10 mouse cellular contexts compared by ENCODE assay signal in the genomic region with DNA sequence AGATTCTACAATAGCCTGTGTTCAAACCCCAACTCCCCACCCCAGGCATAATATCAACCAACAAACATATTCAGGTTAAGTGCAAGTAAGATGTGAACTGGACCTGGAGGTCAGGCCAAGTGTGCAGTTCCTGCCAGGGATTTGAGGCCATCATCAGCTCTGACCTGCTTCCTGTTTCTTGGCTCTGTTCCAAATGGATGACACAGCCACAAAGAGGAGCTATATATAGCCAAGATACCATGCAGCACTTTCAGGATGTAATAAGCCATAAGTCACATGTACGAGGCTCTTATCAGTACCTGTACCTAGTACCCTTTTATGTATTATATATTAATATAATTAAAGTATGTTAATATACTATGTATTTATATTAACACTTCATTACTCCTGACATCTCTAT. TPM values are rescaled to one million over a fixed set of nuclear protein-coding genes. Genes with fewer than 3 reads are reported as not detected.
DNase-seq lines count a peak whose midpoint lies in the region; ATAC-seq and TF ChIP-seq lines count a peak whose summit lies in the region.
"Had no signal": no experiment of that assay in that cellular context is flagged by ENCODE, and none has a peak within 500 bp of the region (broad histone marks: within the 10 kb centered on the region; RNA-seq: fewer than 3 reads in every experiment).

No protein-coding gene starts in this region.

- peak; percentile 84 for DNase-seq in heart, embryonic 10.5 days (ENCODE audit: low spot score)
- DNase-seq in heart, postnatal 36 days, result no peak
- no peak for DNase-seq in stomach, postnatal 0 days (ENCODE audit: low spot score)
- no peak for DNase-seq in thymus, postnatal 0 days (ENCODE audit: low spot score)
- no peak for DNase-seq in ovary, adult 18-20 months (ENCODE audit: low spot score)
- DNase-seq: spleen, adult 18-20 months had no signal

- H3K27ac ChIP-seq in heart, embryonic 10.5 days, result no peak overlapping the region
- no peak overlapping the region for H3K27ac ChIP-seq in stomach, embryonic 15.5 days
- H3K27ac ChIP-seq in stomach, postnatal 0 days (replicated peaks), result no peak overlapping the region
- H3K27ac ChIP-seq in heart, embryonic 16.5 days (ENCODE audit: low read length), result no peak overlapping the region
- H3K27ac ChIP-seq: lung, embryonic 15.5 days had no signal

- no peaks in the 10 kb centered on the region for H3K9me3 ChIP-seq in heart, embryonic 10.5 days
- no peaks in the 10 kb centered on the region for H3K9me3 ChIP-seq in stomach, embryonic 15.5 days
- no peaks in the 10 kb centered on the region for H3K9me3 ChIP-seq in stomach, postnatal 0 days (ENCODE audit: control insufficient read depth, low read length)
- H3K9me3 ChIP-seq in heart, embryonic 16.5 days (replicated peaks; ENCODE audit: control insufficient read depth, low read length), result peaks cover 6% of the 10 kb centered on the region
- H3K9me3 ChIP-seq: G1E; lung, embryonic 15.5 days had no signal

- H3K27me3 ChIP-seq in heart, embryonic 10.5 days (ENCODE audit: insufficient read depth, poor library complexity, severe bottlenecking), result no peaks in the 10 kb centered on the region
- H3K27me3 ChIP-seq in stomach, embryonic 15.5 days (replicated peaks), result no peaks in the 10 kb centered on the region
- H3K27me3 ChIP-seq in stomach, postnatal 0 days (ENCODE audit: control insufficient read depth, insufficient read depth, low read length), result no peaks in the 10 kb centered on the region
- no peaks in the 10 kb centered on the region for H3K27me3 ChIP-seq in heart, embryonic 16.5 days (ENCODE audit: control insufficient read depth, insufficient read depth, low read length)
- H3K27me3 ChIP-seq: lung, embryonic 15.5 days had no signal

- no peak overlapping the region for H3K4me3 ChIP-seq in heart, embryonic 10.5 days
- no peak overlapping the region for H3K4me3 ChIP-seq in stomach, embryonic 15.5 days (replicated peaks)
- no peak overlapping the region for H3K4me3 ChIP-seq in stomach, postnatal 0 days (ENCODE audit: low read depth, low read length)
- no peak overlapping the region for H3K4me3 ChIP-seq in heart, embryonic 16.5 days (ENCODE audit: low read length)
- H3K4me3 ChIP-seq: lung, embryonic 15.5 days had no signal

- no peak for TF ChIP-seq EP300 in stomach, postnatal 0 days (optimal IDR thresholded peaks at IDR 0.05)

- WGBS in heart, embryonic 10.5 days, result 18% methylated on average over 1 of the region's 1 CpGs
- WGBS in stomach, embryonic 15.5 days, result 49% methylated on average over 1 of the region's 1 CpGs
- WGBS in stomach, postnatal 0 days, result 42% methylated on average over 1 of the region's 1 CpGs
- WGBS in heart, embryonic 16.5 days, result 5% methylated on average over 1 of the region's 1 CpGs

- TF ChIP-seq CTCF in stomach, postnatal 0 days (IDR thresholded peaks at IDR 0.05; ENCODE audit: low read depth), result no peak

- H3K9ac ChIP-seq in stomach, embryonic 15.5 days, result no peak overlapping the region
- no peak overlapping the region for H3K9ac ChIP-seq in stomach, postnatal 0 days (ENCODE audit: low read length)
- H3K9ac ChIP-seq in heart, embryonic 16.5 days (ENCODE audit: low read length), result no peak overlapping the region
- H3K9ac ChIP-seq: lung, embryonic 15.5 days had no signal

- peaks cover 18% of the 10 kb centered on the region for H3K36me3 ChIP-seq in heart, embryonic 10.5 days
- no peaks in the 10 kb centered on the region for H3K36me3 ChIP-seq in stomach, embryonic 15.5 days
- H3K36me3 ChIP-seq in stomach, postnatal 0 days (ENCODE audit: control insufficient read depth, insufficient read depth, low read length), result no peaks in the 10 kb centered on the region; the same call in 1 of the 2 replicates
- H3K36me3 ChIP-seq in heart, embryonic 16.5 days (ENCODE audit: control insufficient read depth, insufficient read depth), result peaks cover 4% of the 10 kb centered on the region; the same call in 1 of the 2 replicates
- H3K36me3 ChIP-seq: G1E; lung, embryonic 15.5 days had no signal

- intact Hi-C loops in heart, postnatal 36 days (cut with DNase I), result no loop called here

- ATAC-seq in stomach, embryonic 15.5 days (ENCODE audit: insufficient read depth, low FRiP score, low read depth), result peak; percentile 20; the same call in 1 of the 2 replicates
- no peak; the same call in 1 of the 2 replicates for ATAC-seq in stomach, postnatal 0 days (ENCODE audit: low FRiP score, low TSS enrichment)
- peak; percentile 78; the same call in 1 of the 2 replicates for ATAC-seq in heart, embryonic 16.5 days (replicated peaks; ENCODE audit: extremely low read depth, insufficient read depth, low FRiP score)

- H3K4me2 ChIP-seq in stomach, embryonic 15.5 days, result no peak overlapping the region
- no peak overlapping the region for H3K4me2 ChIP-seq in stomach, postnatal 0 days (replicated peaks; ENCODE audit: low read depth)
- H3K4me2 ChIP-seq in heart, embryonic 16.5 days (ENCODE audit: low read depth, low read length), result no peak overlapping the region
- H3K4me2 ChIP-seq: lung, embryonic 15.5 days had no signal

- H3K4me1 ChIP-seq in heart, embryonic 10.5 days, result peaks cover 46% of the 10 kb centered on the region
- H3K4me1 ChIP-seq in stomach, embryonic 15.5 days, result no peaks in the 10 kb centered on the region
- H3K4me1 ChIP-seq in stomach, postnatal 0 days (replicated peaks; ENCODE audit: control insufficient read depth, insufficient read depth), result no peaks in the 10 kb centered on the region
- peaks cover 22% of the 10 kb centered on the region for H3K4me1 ChIP-seq in heart, embryonic 16.5 days (ENCODE audit: control insufficient read depth, insufficient read depth, low read length)

RNA-seq across cellular contexts. Expression of a gene that starts 10.5 kb away (rescaled TPM):
- 5.2 and 5.8 TPM in 2 replicates for polyA plus RNA-seq in heart, embryonic 10.5 days (2016; fragmentation: Nextera tagmentation; extraction: Ambion mirVana)
- total RNA-seq in heart, postnatal 36 days (2021), result 1 to 10 TPM; 5.7 to 7.3 TPM
- 5.7 and 6.3 TPM in 2 replicates for polyA plus RNA-seq in stomach, embryonic 15.5 days (2015; fragmentation: Nextera tagmentation; extraction: Ambion mirVana)
- 2.6 and 3.6 TPM in 2 replicates for polyA plus RNA-seq in stomach, postnatal 0 days (2015; fragmentation: Nextera tagmentation; extraction: Ambion mirVana)
- polyA plus RNA-seq in heart, embryonic 16.5 days (2015; fragmentation: Nextera tagmentation; extraction: Ambion mirVana), result 3.3 and 3.6 TPM in 2 replicates
- polyA plus RNA-seq in thymus, postnatal 0 days (2015; fragmentation: Nextera tagmentation; extraction: Ambion mirVana), result 3.1 and 3.6 TPM in 2 replicates
